Mouse (Mus musculus) midbrain, embryonic 16.5 days (tissue): ENCODE results near the gene Chmp6. TPM values are rescaled to one million over a fixed set of nuclear protein-coding genes. Genes with fewer than 3 reads are reported as not detected.

Experiments
- ATAC-seq: fragments of 200-750 bp; cut with Nextera tagmentation; 2 replicates; pipeline ENCODE4 v1.8.0; 2017; ENCODE audit warnings: moderate TSS enrichment
- H3K27ac ChIP-seq: fragments of 300-500 bp; sonication (generic); 2 replicates; pipeline ENCODE4 v1.5.1; 2014; ENCODE audit warnings: mild to moderate bottlenecking, low read length, mixed read lengths
- H3K27me3 ChIP-seq: fragments of 300-500 bp; sonication (generic); 2 replicates; pipeline ENCODE4 v1.6.1; 2014; ENCODE audit warnings: low read depth, low read length, mixed read lengths; ENCODE audit not compliant: control insufficient read depth, insufficient read depth
- H3K36me3 ChIP-seq: fragments of 300-500 bp; sonication (generic); 2 replicates; pipeline ENCODE4 v1.6.1; 2014; ENCODE audit warnings: mild to moderate bottlenecking, low read length, moderate library complexity, mixed read lengths; ENCODE audit not compliant: control insufficient read depth, insufficient read depth
- H3K4me1 ChIP-seq: fragments of 300-500 bp; sonication (generic); 2 replicates; pipeline ENCODE4 v1.6.1; 2014; ENCODE audit warnings: mild to moderate bottlenecking, low read length, mixed read lengths; ENCODE audit not compliant: control insufficient read depth, insufficient read depth
- H3K4me2 ChIP-seq: fragments of 300-500 bp; sonication (generic); 2 replicates; pipeline ENCODE4 v1.6.1; 2014; ENCODE audit warnings: mild to moderate bottlenecking, low read length, mixed read lengths
- H3K4me3 ChIP-seq: fragments of 300-500 bp; sonication (generic); 2 replicates; pipeline ENCODE4 v1.5.1; 2014; ENCODE audit warnings: low read depth, mild to moderate bottlenecking, low read length, moderate library complexity, mixed read lengths
- H3K9ac ChIP-seq: fragments of 300-500 bp; sonication (generic); 2 replicates; pipeline ENCODE4 v1.6.1; 2014; ENCODE audit warnings: low read depth, low read length, mixed read lengths
- H3K9me3 ChIP-seq: fragments of 300-500 bp; sonication (generic); replicated peaks from 2 replicates; pipeline ENCODE4 v1.6.1; 2014; ENCODE audit warnings: mild to moderate bottlenecking, low read length, mixed read lengths; ENCODE audit not compliant: control insufficient read depth, poor library complexity, severe bottlenecking
- WGBS: fragments of 180-500 bp; shearing (Covaris S2); extraction: QIAGEN DNeasy Blood & Tissue Kit; methylation state at CpG from one replicate; pipeline ENCODE4 v1.1.7; 2014; 5-methylcytosine and 5-hydroxymethylcytosine counted together
- polyA plus RNA-seq: library from polyadenylated mRNA; unstranded; fragments of >200 nt; fragmentation: Nextera tagmentation; extraction: Ambion mirVana; gene quantifications from 2 replicates; pipeline ENCODE4 v1.2.1, GENCODE M21; 2015

The Chmp6 gene
- polyA plus RNA-seq, 1 experiment from 2014 or later, result 115 TPM

- ATAC-seq, result no peak
- H3K9me3 ChIP-seq, result no peaks in the 10 kb centered on the region
- H3K4me2 ChIP-seq, result no peak overlapping the region
- no peaks in the 10 kb centered on the region for H3K27me3 ChIP-seq
- H3K27ac ChIP-seq, result no peak overlapping the region
- no peaks in the 10 kb centered on the region for H3K4me1 ChIP-seq
- peaks cover 8% of the 10 kb centered on the region for H3K36me3 ChIP-seq
- no peak overlapping the region for H3K4me3 ChIP-seq
- H3K9ac ChIP-seq, result no peak overlapping the region
- WGBS, result 89% methylated on average over 5 of the region's 5 CpGs
Measured at GRCm38 (mm10) chr11:119879573-119879972, 33.7 kb upstream of the Chmp6 start.

- WGBS, result 84% methylated on average over 2 of the region's 2 CpGs
- Histone ChIP-seq H3K9ac (no peak overlapping the region), H3K4me3 (no peak overlapping the region), H3K27ac (no peak overlapping the region), H3K4me2 (no peak overlapping the region), H3K36me3 (peaks cover 15% of the 10 kb centered on the region), H3K4me1 (no peaks in the 10 kb centered on the region), H3K27me3 (no peaks in the 10 kb centered on the region), H3K9me3 (no peaks in the 10 kb centered on the region)
- no peak for ATAC-seq
Measured at GRCm38 (mm10) chr11:119883646-119884045, 29.6 kb upstream of the Chmp6 start.

- no peak overlapping the region for H3K4me3 ChIP-seq
- no peak for ATAC-seq
- 94% methylated on average over 3 of the region's 3 CpGs for WGBS
- peaks cover 29% of the 10 kb centered on the region for H3K36me3 ChIP-seq
- H3K27me3 ChIP-seq, result no peaks in the 10 kb centered on the region
- no peak overlapping the region for H3K9ac ChIP-seq
- no peaks in the 10 kb centered on the region for H3K4me1 ChIP-seq
- no peak overlapping the region for H3K4me2 ChIP-seq
- H3K9me3 ChIP-seq, result no peaks in the 10 kb centered on the region
- H3K27ac ChIP-seq, result no peak overlapping the region
Measured at GRCm38 (mm10) chr11:119889966-119890365, 23.3 kb upstream of the Chmp6 start.

- H3K4me1 ChIP-seq, result no peaks in the 10 kb centered on the region
- no peak overlapping the region for H3K27ac ChIP-seq
- 92% methylated on average over 7 of the region's 7 CpGs for WGBS
- no peak overlapping the region for H3K4me2 ChIP-seq
- H3K4me3 ChIP-seq, result no peak overlapping the region
- no peaks in the 10 kb centered on the region for H3K9me3 ChIP-seq
- H3K9ac ChIP-seq, result no peak overlapping the region
- no peaks in the 10 kb centered on the region for H3K27me3 ChIP-seq
- peaks cover 22% of the 10 kb centered on the region for H3K36me3 ChIP-seq
- ATAC-seq, result no peak
Measured at GRCm38 (mm10) chr11:119891601-119892215, 21.5 kb upstream of the Chmp6 start.

GRCm38 (mm10) chr11:119893667-119894236 is 19.5 kb upstream of the Chmp6 start:
- H3K9ac ChIP-seq, result peak overlapping the region; percentile 38
- H3K36me3 ChIP-seq, result peaks cover 21% of the 10 kb centered on the region

GRCm38 (mm10) chr11:119894634-119895033 is 18.6 kb upstream of the Chmp6 start:
- whole genome bisulfite sequencing, result 70% methylated on average over 6 of the region's 6 CpGs
- no peak for ATAC-seq
- Histone ChIP-seq H3K4me2 (no peak overlapping the region), H3K27me3 (no peaks in the 10 kb centered on the region), H3K4me1 (no peaks in the 10 kb centered on the region; the same call in 1 of the 2 replicates), H3K9me3 (no peaks in the 10 kb centered on the region), H3K36me3 (peaks cover 17% of the 10 kb centered on the region), H3K27ac (peak overlapping the region; percentile 80), H3K4me3 (no peak overlapping the region), H3K9ac (no peak overlapping the region)

More at GRCm38 (mm10) chr11:119893667-119894236, 19.5 kb upstream of the Chmp6 start:
- H3K4me3 ChIP-seq, result no peak overlapping the region
- no peaks in the 10 kb centered on the region for H3K9me3 ChIP-seq
- H3K4me2 ChIP-seq, result no peak overlapping the region
- 56% methylated on average over 10 of the region's 10 CpGs for WGBS
- ATAC-seq, result peak; percentile 55
- no peaks in the 10 kb centered on the region for H3K27me3 ChIP-seq
- H3K4me1 ChIP-seq, result no peaks in the 10 kb centered on the region; the same call in 1 of the 2 replicates
- peak overlapping the region; percentile 80 for H3K27ac ChIP-seq

- Histone ChIP-seq H3K9ac (no peak overlapping the region), H3K27me3 (no peaks in the 10 kb centered on the region), H3K9me3 (no peaks in the 10 kb centered on the region), H3K36me3 (peaks cover 8% of the 10 kb centered on the region; the same call in 1 of the 2 replicates), H3K4me1 (no peaks in the 10 kb centered on the region; the same call in 1 of the 2 replicates), H3K4me3 (no peak overlapping the region), H3K4me2 (no peak overlapping the region), H3K27ac (peak overlapping the region; percentile 60)
- 77% methylated on average over 9 of the region's 9 CpGs for WGBS
- peak; percentile 70 for ATAC-seq
Measured at GRCm38 (mm10) chr11:119897041-119897440, 16.2 kb upstream of the Chmp6 start.

- no peak for ATAC-seq
- H3K4me2 ChIP-seq, result no peak overlapping the region
- H3K27ac ChIP-seq, result peak overlapping the region; percentile 18; the same call in 1 of the 2 replicates
- no peaks in the 10 kb centered on the region for H3K9me3 ChIP-seq
- H3K27me3 ChIP-seq, result no peaks in the 10 kb centered on the region
- H3K4me1 ChIP-seq, result no peaks in the 10 kb centered on the region; the same call in 1 of the 2 replicates
- no peak overlapping the region for H3K4me3 ChIP-seq
- WGBS, result 82% methylated on average over 11 of the region's 11 CpGs
- H3K36me3 ChIP-seq, result peaks cover 5% of the 10 kb centered on the region; the same call in 1 of the 2 replicates
- H3K9ac ChIP-seq, result no peak overlapping the region
Measured at GRCm38 (mm10) chr11:119898976-119899375, 14.3 kb upstream of the Chmp6 start.

- H3K4me3 ChIP-seq, result no peak overlapping the region
- H3K4me1 ChIP-seq, result no peaks in the 10 kb centered on the region; the same call in 1 of the 2 replicates
- H3K27me3 ChIP-seq, result no peaks in the 10 kb centered on the region; the same call in 1 of the 2 replicates
- no peak overlapping the region for H3K27ac ChIP-seq
- no peaks in the 10 kb centered on the region for H3K9me3 ChIP-seq
- 74% methylated on average over 4 of the region's 4 CpGs for WGBS
- no peak for ATAC-seq
- H3K4me2 ChIP-seq, result no peak overlapping the region
- H3K36me3 ChIP-seq, result peaks cover 5% of the 10 kb centered on the region; the same call in 1 of the 2 replicates
- H3K9ac ChIP-seq, result no peak overlapping the region
Measured at GRCm38 (mm10) chr11:119901174-119901573, 12.1 kb upstream of the Chmp6 start.
